Mouse (Mus musculus): ENCODE data around the gene Pla2r1. TPM values are rescaled to one million over a fixed set of nuclear protein-coding genes. Genes with fewer than 3 reads are reported as not detected.

Gene Pla2r1
- total and polyA plus RNA-seq, 3 experiments: 0.66 TPM; not detected in 2

DNA sequence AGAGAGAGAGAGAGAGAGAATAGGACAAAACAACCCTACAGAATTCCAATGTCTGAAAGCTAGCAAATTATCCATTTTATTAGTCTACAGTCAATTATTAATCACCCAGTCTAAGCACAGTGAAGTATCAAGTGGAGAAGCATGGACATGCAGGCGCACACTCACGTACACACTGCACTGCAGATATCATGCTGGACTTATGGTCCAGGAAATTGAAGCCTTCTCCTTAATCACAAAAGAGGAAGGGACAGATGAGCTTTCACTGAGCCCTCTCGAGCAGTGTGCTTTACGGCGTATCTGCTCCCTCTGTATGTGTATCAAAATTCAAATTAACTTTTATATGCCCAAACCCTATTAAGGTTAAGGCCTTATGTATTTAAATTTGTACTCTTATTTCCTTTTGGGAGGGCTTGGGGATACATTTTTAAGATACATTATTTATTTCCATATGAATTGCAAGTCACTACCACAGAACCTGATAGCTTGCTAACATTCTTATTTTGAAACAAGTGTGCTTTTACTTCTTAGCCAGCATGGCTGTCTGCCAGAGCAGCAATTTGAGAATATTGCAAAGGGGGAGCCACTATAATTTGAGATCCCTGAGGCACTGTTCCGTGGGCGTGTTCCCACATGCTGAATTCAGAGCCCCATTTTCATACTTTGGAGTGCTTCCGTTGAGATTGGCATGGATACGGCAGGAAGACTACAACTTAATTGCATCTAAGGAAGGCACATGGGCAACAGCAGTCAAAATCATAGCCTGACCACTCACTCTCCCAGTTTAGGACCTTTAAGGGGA lies 108.2 kb downstream of the Pla2r1 start:
- no peaks in the 10 kb centered on the region for H3K36me3 ChIP-seq (replicated peaks)
- H3K4me1 ChIP-seq (ENCODE audit: insufficient read depth, low read depth, low read length): no peaks in the 10 kb centered on the region
- no peak overlapping the region for H3K4me3 ChIP-seq (ENCODE audit: low read depth, low read length)
- DNase-seq (ENCODE audit: low spot score): no peak
- TF ChIP-seq POLR2AphosphoS5 (IDR thresholded peaks at IDR 0.05; ENCODE audit: insufficient replicate concordance, low read depth, low read length) (no peak), GATA2 (IDR thresholded peaks at IDR 0.05; ENCODE audit: borderline replicate concordance, low read depth, low read length) (no peak), CTCF (IDR thresholded peaks at IDR 0.05; ENCODE audit: low read depth, low read length) (no peak), TAL1 (conservative IDR thresholded peaks at IDR 0.05; ENCODE audit: low read depth, low read length) (no peak), GATA1 (IDR thresholded peaks at IDR 0.05; ENCODE audit: borderline replicate concordance, low read length) (no peak)
- ATAC-seq (ENCODE audit: extremely low read depth, insufficient number of reproducible peaks, low FRiP score, poor library complexity, severe bottlenecking): no peak
- H3K27me3 ChIP-seq (ENCODE audit: insufficient read depth, low read length): peaks cover 6% of the 10 kb centered on the region; the same call in 1 of the 2 replicates
- no peaks in the 10 kb centered on the region for H3K9me3 ChIP-seq (replicated peaks)

DNA sequence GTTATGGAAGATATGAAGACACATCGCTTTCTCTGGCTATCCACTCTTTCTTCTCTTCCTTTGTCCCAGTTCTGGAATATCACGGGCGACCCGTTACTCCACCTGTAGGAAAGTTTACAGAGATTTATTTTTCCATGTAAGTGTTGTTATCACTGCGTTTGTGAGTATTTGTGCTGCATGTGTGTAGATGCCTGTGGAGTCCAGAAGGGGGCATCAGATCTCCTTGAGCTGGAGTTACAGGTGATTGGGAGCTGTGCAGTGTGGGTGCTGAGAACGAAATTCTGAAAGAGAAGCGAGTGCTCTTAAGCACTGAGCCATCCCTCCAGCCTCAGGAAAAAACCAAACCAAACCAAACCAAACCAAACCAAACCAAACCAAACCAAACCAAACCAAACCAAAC lies 109.8 kb downstream of the Pla2r1 start:
- Histone ChIP-seq H3K27me3 (ENCODE audit: insufficient read depth, low read length) (peaks cover 1% of the 10 kb centered on the region; the same call in 1 of the 2 replicates), H3K4me1 (ENCODE audit: insufficient read depth, low read depth, low read length) (no peaks in the 10 kb centered on the region), H3K9me3 (replicated peaks) (no peaks in the 10 kb centered on the region), H3K4me3 (ENCODE audit: low read depth, low read length) (no peak overlapping the region), H3K36me3 (replicated peaks) (no peaks in the 10 kb centered on the region)
- ATAC-seq (ENCODE audit: extremely low read depth, insufficient number of reproducible peaks, low FRiP score, poor library complexity, severe bottlenecking) (no peak), DNase-seq (ENCODE audit: low spot score) (no peak)
- TF ChIP-seq CTCF (IDR thresholded peaks at IDR 0.05; ENCODE audit: low read depth, low read length) (no peak), GATA1 (IDR thresholded peaks at IDR 0.05; ENCODE audit: borderline replicate concordance, low read length) (no peak), TAL1 (conservative IDR thresholded peaks at IDR 0.05; ENCODE audit: low read depth, low read length) (no peak), POLR2AphosphoS5 (IDR thresholded peaks at IDR 0.05; ENCODE audit: insufficient replicate concordance, low read depth, low read length) (no peak), GATA2 (IDR thresholded peaks at IDR 0.05; ENCODE audit: borderline replicate concordance, low read depth, low read length) (no peak)

DNA sequence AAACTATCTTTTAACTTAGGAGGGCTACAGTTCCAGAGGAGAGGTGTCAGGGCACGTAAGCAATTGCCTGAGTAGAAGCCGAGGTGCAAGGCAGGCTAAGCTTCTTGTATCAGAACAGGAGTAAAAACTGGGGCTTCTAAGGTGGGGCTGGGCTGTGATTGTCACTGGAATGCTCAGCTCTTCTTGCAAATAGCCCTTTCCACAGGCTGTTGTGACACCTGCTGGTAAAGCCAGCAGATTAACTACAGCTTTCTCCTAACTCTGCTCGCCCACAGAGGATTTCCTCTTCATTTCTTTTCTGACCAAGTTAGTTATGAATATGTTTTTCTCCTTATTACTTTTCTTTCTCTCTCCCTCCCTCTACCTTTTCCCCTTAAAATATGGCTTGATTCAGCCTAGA lies 111.2 kb downstream of the Pla2r1 start:
- H3K4me1 ChIP-seq (ENCODE audit: insufficient read depth, low read depth, low read length): no peaks in the 10 kb centered on the region
- H3K27me3 ChIP-seq (ENCODE audit: insufficient read depth, low read length): no peaks in the 10 kb centered on the region
- H3K4me3 ChIP-seq (ENCODE audit: low read depth, low read length): no peak overlapping the region
- ATAC-seq (ENCODE audit: extremely low read depth, insufficient number of reproducible peaks, low FRiP score, poor library complexity, severe bottlenecking): no peak
- TF ChIP-seq GATA2 (IDR thresholded peaks at IDR 0.05; ENCODE audit: borderline replicate concordance, low read depth, low read length) (no peak), TAL1 (conservative IDR thresholded peaks at IDR 0.05; ENCODE audit: low read depth, low read length) (no peak), POLR2AphosphoS5 (IDR thresholded peaks at IDR 0.05; ENCODE audit: insufficient replicate concordance, low read depth, low read length) (no peak), CTCF (IDR thresholded peaks at IDR 0.05; ENCODE audit: low read depth, low read length) (no peak), GATA1 (IDR thresholded peaks at IDR 0.05; ENCODE audit: borderline replicate concordance, low read length) (no peak)
- DNase-seq (ENCODE audit: low spot score): no peak
- H3K36me3 ChIP-seq (replicated peaks): no peaks in the 10 kb centered on the region
- H3K9me3 ChIP-seq (replicated peaks): no peaks in the 10 kb centered on the region

DNA sequence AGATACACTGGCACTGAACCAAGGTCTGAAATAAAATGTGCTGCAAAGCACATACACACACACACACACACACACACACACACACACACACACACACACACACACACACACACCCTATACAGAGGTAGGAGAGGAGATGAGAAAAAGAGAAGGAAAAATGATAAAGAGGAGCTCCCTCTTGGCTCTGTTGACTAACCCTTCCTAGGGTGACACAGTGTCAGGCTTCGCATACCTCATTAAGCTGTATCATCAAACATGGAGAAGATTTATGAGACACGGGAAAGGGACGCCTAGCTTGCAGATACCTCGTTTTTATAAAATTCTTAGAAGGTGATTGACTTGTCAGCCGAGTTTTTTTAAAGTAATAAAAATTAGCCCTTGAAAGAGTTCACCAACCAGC lies 116.3 kb downstream of the Pla2r1 start:
- Histone ChIP-seq H3K4me3 (ENCODE audit: low read depth, low read length) (no peak overlapping the region), H3K36me3 (replicated peaks) (no peaks in the 10 kb centered on the region), H3K4me1 (ENCODE audit: insufficient read depth, low read depth, low read length) (no peaks in the 10 kb centered on the region), H3K27me3 (ENCODE audit: insufficient read depth, low read length) (peaks cover 5% of the 10 kb centered on the region; the same call in 1 of the 2 replicates), H3K9me3 (replicated peaks) (no peaks in the 10 kb centered on the region)
- DNase-seq (ENCODE audit: low spot score) (no peak), ATAC-seq (ENCODE audit: extremely low read depth, insufficient number of reproducible peaks, low FRiP score, poor library complexity, severe bottlenecking) (no peak)
- TF ChIP-seq TAL1 (conservative IDR thresholded peaks at IDR 0.05; ENCODE audit: low read depth, low read length) (no peak), GATA2 (IDR thresholded peaks at IDR 0.05; ENCODE audit: borderline replicate concordance, low read depth, low read length) (no peak), GATA1 (IDR thresholded peaks at IDR 0.05; ENCODE audit: borderline replicate concordance, low read length) (no peak), POLR2AphosphoS5 (IDR thresholded peaks at IDR 0.05; ENCODE audit: insufficient replicate concordance, low read depth, low read length) (no peak), CTCF (IDR thresholded peaks at IDR 0.05; ENCODE audit: low read depth, low read length) (no peak)

DNA sequence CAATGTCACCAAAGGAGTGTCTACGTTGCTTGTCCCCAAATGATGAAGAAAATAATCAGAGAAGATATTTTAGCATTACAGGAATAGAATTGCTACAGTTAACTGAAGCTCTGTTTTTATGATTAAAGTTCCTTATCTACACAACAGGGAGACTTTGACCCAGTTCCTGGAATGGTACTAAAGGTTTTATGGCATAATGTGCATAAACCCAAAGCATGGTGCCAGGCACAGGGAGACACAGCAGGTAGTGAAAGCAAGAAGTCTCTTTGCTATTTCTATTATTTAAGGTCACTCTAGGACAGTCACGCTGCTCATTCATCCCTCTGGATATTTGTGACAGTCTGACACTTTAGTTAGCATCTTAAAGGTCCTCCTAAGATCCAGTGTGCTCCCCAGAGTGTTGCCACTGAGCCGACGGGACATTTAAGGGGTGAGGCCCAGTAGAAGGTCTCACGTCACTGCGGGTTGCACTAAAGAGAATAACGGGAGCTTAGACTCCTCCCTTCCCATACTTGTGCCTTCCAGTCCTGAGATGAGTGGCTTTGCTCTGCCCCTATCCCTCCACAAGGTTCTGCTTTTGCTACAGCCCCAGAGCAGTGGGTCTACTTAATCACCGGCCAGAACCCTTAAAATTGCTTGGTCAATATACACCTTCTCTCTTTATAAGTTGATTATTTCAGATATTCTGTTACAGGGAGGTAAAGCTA lies 122.6 kb downstream of the Pla2r1 start:
- ATAC-seq (ENCODE audit: extremely low read depth, insufficient number of reproducible peaks, low FRiP score, poor library complexity, severe bottlenecking) (no peak), DNase-seq (ENCODE audit: low spot score) (no peak)
- H3K4me1 ChIP-seq (ENCODE audit: insufficient read depth, low read depth, low read length): no peaks in the 10 kb centered on the region
- no peaks in the 10 kb centered on the region for H3K9me3 ChIP-seq (replicated peaks)
- H3K4me3 ChIP-seq (ENCODE audit: low read depth, low read length): no peak overlapping the region
- H3K27me3 ChIP-seq (ENCODE audit: insufficient read depth, low read length): peaks cover 28% of the 10 kb centered on the region
- TF ChIP-seq TAL1 (conservative IDR thresholded peaks at IDR 0.05; ENCODE audit: low read depth, low read length): no peak
- TF ChIP-seq CTCF (IDR thresholded peaks at IDR 0.05; ENCODE audit: low read depth, low read length): no peak
- no peak for TF ChIP-seq POLR2AphosphoS5 (IDR thresholded peaks at IDR 0.05; ENCODE audit: insufficient replicate concordance, low read depth, low read length)
- no peak for TF ChIP-seq GATA2 (IDR thresholded peaks at IDR 0.05; ENCODE audit: borderline replicate concordance, low read depth, low read length)
- TF ChIP-seq GATA1 (IDR thresholded peaks at IDR 0.05; ENCODE audit: borderline replicate concordance, low read length): no peak
- H3K36me3 ChIP-seq (replicated peaks): no peaks in the 10 kb centered on the region

DNA sequence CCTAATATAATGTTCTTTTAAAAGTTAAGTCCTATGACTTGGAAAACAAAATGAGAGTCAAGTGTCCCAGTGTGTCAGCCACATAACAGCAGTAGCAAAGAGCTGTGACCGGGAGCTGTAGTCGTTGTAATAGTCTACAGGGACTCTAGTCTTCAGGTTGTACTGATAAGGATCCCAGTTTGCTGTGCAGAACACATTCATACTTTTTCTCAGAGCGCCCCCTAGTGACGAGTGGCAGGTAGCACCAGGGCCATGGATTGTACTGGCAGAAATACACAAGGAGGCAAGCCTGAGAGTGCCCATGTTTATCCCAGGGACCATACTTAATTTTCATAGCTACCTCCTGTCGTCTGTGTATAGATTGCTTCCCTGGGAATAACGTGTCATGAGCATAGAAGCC lies 135.0 kb downstream of the Pla2r1 start:
- Histone ChIP-seq H3K36me3 (replicated peaks) (no peaks in the 10 kb centered on the region), H3K4me1 (ENCODE audit: insufficient read depth, low read depth, low read length) (peaks cover 2% of the 10 kb centered on the region; the same call in 1 of the 2 replicates), H3K27me3 (ENCODE audit: insufficient read depth, low read length) (peaks cover 3% of the 10 kb centered on the region; the same call in 1 of the 2 replicates), H3K4me3 (ENCODE audit: low read depth, low read length) (no peak overlapping the region), H3K9me3 (replicated peaks) (no peaks in the 10 kb centered on the region)
- DNase-seq (ENCODE audit: low spot score): peak; percentile 56
- ATAC-seq (ENCODE audit: extremely low read depth, insufficient number of reproducible peaks, low FRiP score, poor library complexity, severe bottlenecking): peak; percentile 84
- no peak for TF ChIP-seq POLR2AphosphoS5 (IDR thresholded peaks at IDR 0.05; ENCODE audit: insufficient replicate concordance, low read depth, low read length)
- no peak for TF ChIP-seq GATA2 (IDR thresholded peaks at IDR 0.05; ENCODE audit: borderline replicate concordance, low read depth, low read length)
- TF ChIP-seq TAL1 (conservative IDR thresholded peaks at IDR 0.05; ENCODE audit: low read depth, low read length): no peak
- no peak for TF ChIP-seq GATA1 (IDR thresholded peaks at IDR 0.05; ENCODE audit: borderline replicate concordance, low read length)
- peak; percentile 90 for TF ChIP-seq CTCF (IDR thresholded peaks at IDR 0.05; ENCODE audit: low read depth, low read length)
